Mouse (Mus musculus): ENCODE measurements around the gene Fancc.

- TF ChIP-seq CTCF (IDR thresholded peaks at IDR 0.05; ENCODE audit: low read depth) (no peak), EP300 (IDR thresholded peaks at IDR 0.05; ENCODE audit: low read depth) (no peak)
These were observed 259.0 kb downstream of the Fancc start for GRCm38 (mm10) chr13:63238045-63238444.
